Mouse (Mus musculus): ENCODE results near the gene Irgm2. TPM values are rescaled to one million over a fixed set of nuclear protein-coding genes. Genes with fewer than 3 reads are reported as not detected.

The Irgm2 gene
- total RNA-seq, 2 experiments from 2014 or later, result 8.7 to 14.6 TPM

DNA sequence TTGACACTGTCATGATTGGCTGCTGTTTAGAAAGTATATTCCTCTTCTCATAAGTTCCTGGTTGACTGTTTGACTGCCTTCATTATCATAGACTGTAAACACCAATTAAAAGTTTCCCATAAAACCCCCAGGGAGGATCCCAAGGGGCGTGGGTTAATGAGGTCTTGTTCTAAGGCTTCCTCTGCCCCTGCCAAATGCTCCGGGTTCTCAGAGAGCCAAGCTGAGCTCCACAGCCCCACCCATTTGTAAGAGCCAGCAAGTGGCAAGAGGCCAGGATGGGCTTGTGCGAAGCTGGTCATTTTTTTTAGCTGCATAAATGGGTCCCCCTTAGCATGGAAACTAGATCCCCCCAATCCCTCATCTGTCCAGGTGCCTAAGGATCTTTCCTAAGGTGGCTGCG is 47.9 kb downstream of the Irgm2 start:
- H3K27ac ChIP-seq, result 0 out of 2 replicates have a peak overlapping the region, but pooled peaks have one; percentile 28
- no peak overlapping the region for H3K4me3 ChIP-seq
- peak; percentile 59 for DNase-seq
- intact Hi-C loops (cut with DNase I), result no loop called here
- no peak for TF ChIP-seq CTCF (IDR thresholded peaks at IDR 0.05)

DNA sequence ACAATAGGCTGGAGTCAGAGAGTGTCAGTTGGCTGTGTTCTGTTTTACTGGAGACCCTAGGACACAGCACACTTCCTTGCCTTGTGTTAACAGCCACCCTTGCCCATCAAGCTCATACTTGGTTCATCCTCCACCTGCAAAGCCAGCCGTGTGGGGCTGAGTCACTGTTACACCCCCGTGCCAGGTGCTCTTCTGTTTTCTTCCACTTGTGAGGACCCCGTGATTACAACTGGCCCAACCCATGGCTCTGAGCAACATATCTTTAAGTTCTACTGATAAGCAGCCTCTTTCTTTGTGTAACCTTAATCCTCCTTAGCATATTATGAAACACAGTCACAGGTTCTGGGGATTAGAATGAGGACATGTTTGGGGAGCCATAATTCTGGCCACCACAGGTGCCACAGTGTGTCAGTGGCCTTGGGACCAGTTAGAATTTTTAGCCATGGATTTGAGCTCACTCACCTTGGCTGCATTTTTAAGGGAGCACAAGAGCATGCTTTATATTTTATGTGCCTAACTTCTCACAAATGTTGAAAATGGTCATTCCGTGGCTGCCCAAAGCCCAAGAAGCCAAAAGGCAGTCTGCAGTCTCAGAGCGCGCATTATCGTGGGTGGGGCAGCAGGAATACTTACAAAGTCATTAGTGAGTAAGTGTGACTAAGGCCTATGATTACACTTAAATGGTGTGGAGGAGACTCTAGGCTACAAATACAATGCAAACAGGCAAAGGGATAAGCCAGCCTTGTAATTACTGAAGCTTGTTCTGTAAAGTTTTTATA is 50.0 kb downstream of the Irgm2 start:
- H3K27ac ChIP-seq, result no peak overlapping the region
- intact Hi-C loops (cut with DNase I), result no loop called here
- no peak for TF ChIP-seq CTCF (IDR thresholded peaks at IDR 0.05)
- no peak for DNase-seq
- H3K4me3 ChIP-seq, result no peak overlapping the region

DNA sequence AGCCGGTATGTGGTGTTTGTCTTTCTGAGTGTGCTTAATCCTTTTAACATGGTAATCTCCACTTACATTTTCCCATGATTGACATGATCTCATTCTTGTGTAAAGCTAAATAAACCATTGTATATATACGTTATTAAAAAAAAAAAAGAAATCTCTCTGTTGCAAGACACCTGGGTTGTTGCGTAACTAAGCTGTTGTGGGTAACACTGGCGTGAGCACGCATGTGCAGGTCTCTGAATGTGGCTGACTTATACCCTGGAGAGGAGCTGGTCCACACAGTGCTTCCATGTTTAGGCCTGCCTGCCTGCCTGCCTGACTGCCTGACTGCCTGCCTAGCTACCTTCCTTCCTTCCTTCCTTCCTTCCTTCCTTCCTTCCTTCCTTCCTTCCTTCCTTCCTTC is 51.1 kb downstream of the Irgm2 start:
- Histone ChIP-seq H3K4me3 (no peak overlapping the region), H3K27ac (no peak overlapping the region)
- intact Hi-C loops (cut with DNase I), result no loop called here
- no peak for DNase-seq
- no peak for TF ChIP-seq CTCF (IDR thresholded peaks at IDR 0.05)

DNA sequence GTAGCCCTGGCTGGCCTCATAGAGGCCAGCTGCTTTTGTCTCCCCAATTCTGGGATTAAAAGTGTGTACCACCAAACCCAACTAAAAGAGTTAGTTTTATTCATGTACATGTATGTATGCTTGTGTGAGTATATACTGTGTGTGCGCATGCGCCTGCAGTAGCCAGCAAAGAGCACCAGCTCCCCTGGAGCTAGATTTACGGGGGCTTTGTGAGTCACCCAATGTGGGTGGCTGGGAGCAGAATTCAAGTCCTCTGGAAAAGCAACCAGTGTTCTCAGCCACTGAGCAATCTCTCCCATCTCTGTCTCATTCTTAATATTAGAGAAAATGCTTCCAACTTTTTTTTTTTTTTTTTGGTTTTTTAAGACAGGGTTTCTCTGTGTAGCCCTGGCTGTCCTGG is 55.0 kb downstream of the Irgm2 start:
- no peak overlapping the region for H3K27ac ChIP-seq
- no peak for TF ChIP-seq CTCF (IDR thresholded peaks at IDR 0.05)
- intact Hi-C loops (cut with DNase I), result no loop called here
- DNase-seq, result no peak
- H3K4me3 ChIP-seq, result no peak overlapping the region

DNA sequence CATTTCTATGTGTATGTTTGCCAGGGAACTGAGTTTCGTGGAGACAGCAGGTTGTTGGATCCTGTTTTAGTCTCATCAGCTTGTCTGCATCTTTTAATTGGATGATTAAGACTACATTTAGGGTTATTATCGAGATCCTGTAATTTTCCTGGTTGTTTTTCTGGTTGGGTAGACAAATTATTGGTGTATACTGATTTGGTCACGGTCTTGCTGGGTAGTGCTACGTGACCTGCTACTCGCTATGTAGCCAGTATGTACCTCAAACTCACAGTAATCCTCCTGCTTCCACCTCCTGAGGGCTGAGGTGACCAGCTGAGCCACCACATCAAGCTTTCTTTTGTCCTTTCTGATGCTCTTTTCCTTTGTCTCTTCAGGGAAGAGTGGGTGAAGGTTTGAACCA is 58.4 kb downstream of the Irgm2 start:
- TF ChIP-seq CTCF (IDR thresholded peaks at IDR 0.05), result no peak

DNA sequence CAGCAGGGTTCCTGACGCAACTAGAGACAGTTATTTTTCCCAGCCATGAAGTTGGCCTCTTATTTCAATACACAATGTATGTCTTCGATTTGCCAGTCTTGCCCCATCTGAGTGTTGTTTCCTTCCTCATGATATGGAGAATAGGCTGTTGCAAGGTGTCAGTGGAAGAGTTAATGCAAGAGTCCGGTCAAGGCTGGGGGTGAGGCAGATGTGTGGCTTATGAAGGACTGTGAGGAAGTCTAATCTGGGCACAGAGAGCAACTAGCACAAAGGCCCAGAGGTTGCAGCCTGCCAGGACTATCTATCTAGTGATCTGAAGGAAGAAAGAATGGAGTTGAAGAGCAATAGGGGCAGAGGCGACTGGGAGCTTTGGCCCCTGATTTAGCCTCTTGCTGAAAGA is 60.7 kb downstream of the Irgm2 start:
- Histone ChIP-seq H3K27ac (no peak overlapping the region), H3K4me3 (no peak overlapping the region)
- no peak for DNase-seq
- intact Hi-C loops (cut with DNase I), result no loop called here
- no peak for TF ChIP-seq CTCF (IDR thresholded peaks at IDR 0.05)

More for the DNA sequence above, 58.4 kb downstream of the Irgm2 start:
- no peak for DNase-seq
- Histone ChIP-seq H3K27ac (no peak overlapping the region), H3K4me3 (no peak overlapping the region)
- intact Hi-C loops (cut with DNase I), result no loop called here

DNA sequence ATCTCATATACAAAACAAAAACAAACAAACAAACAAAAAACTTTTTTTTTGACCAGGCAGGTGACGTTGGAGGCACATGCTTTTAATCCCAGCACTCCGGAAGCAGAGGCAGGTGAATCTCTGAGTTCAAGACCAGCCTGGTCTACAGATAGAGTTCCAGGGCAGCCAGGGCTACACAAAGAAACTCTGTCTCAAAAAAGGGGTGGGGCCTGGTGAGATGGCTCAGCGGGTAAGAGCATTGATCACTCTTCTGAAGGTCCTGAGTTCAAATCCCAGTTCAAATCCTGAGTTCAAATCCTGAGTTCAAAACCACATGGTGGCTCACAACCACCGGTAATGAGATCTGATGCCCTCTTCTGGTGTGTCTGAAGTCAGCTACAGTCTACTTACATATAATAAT is 62.4 kb downstream of the Irgm2 start:
- no peak overlapping the region for H3K27ac ChIP-seq
- intact Hi-C loops (cut with DNase I), result no loop called here
- no peak for TF ChIP-seq CTCF (IDR thresholded peaks at IDR 0.05)
- no peak for DNase-seq
- H3K4me3 ChIP-seq, result no peak overlapping the region

DNA sequence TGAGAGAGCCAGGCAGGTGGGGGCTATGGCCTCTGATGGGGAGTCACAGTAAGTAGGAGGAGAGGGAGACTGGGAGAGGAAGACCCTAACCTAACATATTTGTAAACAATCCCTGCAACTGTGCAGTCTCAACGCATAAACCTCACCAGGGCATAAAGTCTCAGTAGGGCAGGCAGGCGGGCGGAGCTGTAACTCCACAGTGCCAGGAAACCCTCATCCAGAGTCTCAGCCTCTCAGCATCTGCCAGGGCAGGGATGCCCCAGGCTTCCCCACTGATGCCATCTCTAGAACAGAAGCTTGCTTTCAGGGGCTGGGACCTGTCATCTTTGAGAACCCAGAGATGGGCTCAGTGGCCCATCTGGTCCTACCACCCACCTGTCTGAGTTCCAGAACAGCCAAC is 62.9 kb downstream of the Irgm2 start:
- intact Hi-C loops (cut with DNase I), result no loop called here
- TF ChIP-seq CTCF (IDR thresholded peaks at IDR 0.05), result no peak
- no peak for DNase-seq
- no peak overlapping the region for H3K4me3 ChIP-seq
- H3K27ac ChIP-seq, result no peak overlapping the region

DNA sequence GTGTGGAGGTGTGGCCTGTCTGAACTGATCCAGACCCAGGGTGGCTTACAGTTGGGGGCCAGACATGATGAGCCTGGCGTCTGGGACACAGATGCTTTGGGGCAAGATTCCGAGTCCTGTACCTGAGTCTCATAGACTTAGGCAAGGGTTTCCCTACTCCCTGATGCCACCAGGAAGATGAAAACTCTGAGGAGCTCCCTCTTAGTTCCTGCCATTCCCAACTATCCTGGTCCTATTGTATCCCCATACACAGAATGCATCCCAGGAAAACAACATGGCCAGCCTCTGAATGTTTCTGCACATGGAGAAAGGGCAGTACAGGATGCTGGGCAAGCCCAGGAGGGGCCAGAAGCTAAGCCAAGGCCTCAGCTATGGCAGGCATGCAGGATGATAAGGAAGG is 64.1 kb downstream of the Irgm2 start:
- Histone ChIP-seq H3K27ac (no peak overlapping the region), H3K4me3 (no peak overlapping the region)
- no peak for TF ChIP-seq CTCF (IDR thresholded peaks at IDR 0.05)
- DNase-seq, result no peak
- intact Hi-C loops (cut with DNase I), result no loop called here

DNA sequence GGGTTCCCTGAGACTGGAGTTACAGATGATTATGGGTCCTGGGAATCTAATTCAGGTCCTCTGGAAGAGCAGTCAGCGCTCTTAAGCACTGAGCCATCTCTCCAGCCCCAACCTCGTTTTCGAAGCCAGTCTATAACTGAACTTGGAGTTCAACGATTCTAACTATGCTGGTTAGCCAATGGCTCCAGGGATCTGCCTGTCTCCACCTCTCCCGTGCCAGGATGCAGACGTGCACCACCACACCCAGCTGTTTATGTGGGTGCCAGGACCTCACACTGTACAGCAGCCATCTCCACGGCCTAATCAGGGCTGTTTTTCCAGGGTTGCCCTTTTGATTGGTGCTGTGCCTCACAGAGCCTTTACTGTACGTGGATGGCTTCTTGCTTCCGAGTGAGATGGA is 65.1 kb downstream of the Irgm2 start:
- intact Hi-C loops (cut with DNase I), result no loop called here

DNA sequence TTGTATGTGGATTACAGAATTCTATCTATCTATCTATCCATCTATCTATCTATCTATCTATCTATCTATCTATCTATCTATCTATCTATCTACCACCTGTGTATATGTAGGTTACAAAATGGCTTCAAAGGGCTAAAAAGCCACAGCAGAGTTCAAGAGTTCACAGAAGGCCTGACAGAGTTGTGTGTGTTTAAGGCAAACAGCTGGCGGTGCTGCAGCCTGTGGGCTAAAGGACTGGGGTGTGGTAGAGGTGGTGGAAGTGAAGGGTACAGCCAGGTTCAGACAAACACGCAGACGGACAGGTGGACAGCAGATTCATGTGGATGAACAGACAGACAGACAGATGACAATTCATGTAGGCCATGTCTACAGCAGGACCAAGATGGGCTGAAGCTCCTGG is 68.9 kb downstream of the Irgm2 start:
- intact Hi-C loops (cut with DNase I), result no loop called here
- H3K4me3 ChIP-seq, result no peak overlapping the region
- TF ChIP-seq CTCF (IDR thresholded peaks at IDR 0.05), result no peak

More for the DNA sequence above, 65.1 kb downstream of the Irgm2 start:
- H3K27ac ChIP-seq, result no peak overlapping the region
- DNase-seq, result no peak
- H3K4me3 ChIP-seq, result no peak overlapping the region
- no peak for TF ChIP-seq CTCF (IDR thresholded peaks at IDR 0.05)

More for the DNA sequence above, 68.9 kb downstream of the Irgm2 start:
- no peak overlapping the region for H3K27ac ChIP-seq
- no peak for DNase-seq

Other genes starting within 250 kb of the Irgm2 start
- 10 to 100 TPM; 90.4 to 98.4 TPM for gene Larp1, start 190.6 kb upstream of the Irgm2 start, total RNA-seq (2021)
- gene Gm12248, start 106.5 kb upstream of the Irgm2 start, total RNA-seq (2021), result not detected
- gene Cnot8, start 95.5 kb upstream of the Irgm2 start, total RNA-seq (2021), result 10 to 100 TPM; 28.4 to 38.0 TPM
- gene Gemin5, start 31.1 kb upstream of the Irgm2 start, total RNA-seq (2021), result 10 to 100 TPM in 1 of 2 experiments, 1 to 10 TPM in 1; 8.7 to 10.9 TPM
- 10 to 100 TPM; 35.6 to 45.8 TPM for gene Mrpl22, start 28.0 kb upstream of the Irgm2 start, total RNA-seq (2021)
- gene Igtp, start 62 bp upstream of the Irgm2 start, total RNA-seq (2021), result 1 to 10 TPM; 6.5 to 9.7 TPM
- gene 4930438A08Rik, start 75.2 kb downstream of the Irgm2 start, total RNA-seq (2021), result not detected
- gene Zfp692, start 107.5 kb downstream of the Irgm2 start, total RNA-seq (2021), result 1 to 10 TPM; 4.1 to 5.0 TPM
- 10 to 100 TPM; 43.1 to 44.6 TPM for gene Zfp672, start 130.7 kb downstream of the Irgm2 start, total RNA-seq (2021)
- 10 to 100 TPM; 21.2 to 23.5 TPM for gene Sh3bp5l, start 131.1 kb downstream of the Irgm2 start, total RNA-seq (2021)
- not detected for gene Lypd8, start 179.4 kb downstream of the Irgm2 start, total RNA-seq (2021)
- gene 1810065E05Rik, start 221.5 kb downstream of the Irgm2 start, total RNA-seq (2021), result not detected
- gene Gm12253, start 232.9 kb downstream of the Irgm2 start, total RNA-seq (2021), result not detected

Measured in gastrocnemius, adult 2 months (tissue).